Mouse (Mus musculus): ENCODE results near the gene Nkapd1. TPM values are rescaled to one million over a fixed set of nuclear protein-coding genes. Genes with fewer than 3 reads are reported as not detected.

Gene Nkapd1
- polyA plus RNA-seq (2015; fragmentation: Nextera tagmentation; extraction: Ambion mirVana), result 25.2 and 26.5 TPM in 2 replicates

DNA sequence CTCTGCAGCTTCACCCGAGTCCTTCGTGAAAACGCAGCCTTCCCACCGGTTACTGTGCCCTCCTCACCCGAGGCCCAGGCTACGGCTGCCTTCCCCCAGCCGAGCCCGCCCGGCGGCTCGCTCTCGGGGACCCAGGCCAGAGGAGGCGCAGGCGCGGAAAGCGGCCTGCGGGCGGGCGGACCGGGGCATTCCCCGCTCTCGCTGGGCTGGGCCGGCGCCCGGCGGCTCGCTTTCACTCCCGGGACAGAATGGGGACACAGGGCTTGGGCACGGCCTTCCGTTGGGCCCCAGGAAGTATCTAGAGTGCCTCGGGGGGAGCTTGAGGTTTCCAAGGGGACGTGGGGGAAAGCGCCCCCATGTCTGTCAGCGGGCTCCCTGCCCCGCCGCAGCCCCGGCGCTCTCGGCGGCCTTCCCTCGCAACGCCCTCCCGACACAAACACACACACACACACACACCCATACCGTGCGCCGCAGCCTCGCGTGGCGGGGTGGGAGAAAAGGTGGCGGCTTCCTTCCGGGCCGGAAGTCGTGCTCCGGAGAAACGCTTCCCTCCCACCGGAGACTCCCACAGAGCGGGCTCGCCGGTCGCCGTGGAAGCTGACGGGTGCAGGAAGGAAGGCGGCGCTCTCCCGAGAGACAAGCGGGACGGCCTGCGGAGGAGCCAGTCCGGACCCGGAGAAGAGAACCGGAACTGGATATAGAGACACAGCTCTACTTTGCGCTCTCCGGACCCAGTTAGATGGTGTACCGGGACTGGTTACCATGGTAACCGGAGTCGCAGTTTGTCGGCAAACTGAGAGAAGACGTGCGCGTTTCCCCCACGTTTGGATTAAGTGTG lies at the start of gene Nkapd1, which contains the start of gene Pih1d2:
Gene Nkapd1, minus strand, starts transcription at position 699 of the 838 bp plus-strand sequence.
Gene Pih1d2, plus strand, starts transcription at position 556 of the 838 bp plus-strand sequence.
- H3K27ac ChIP-seq (ENCODE audit: low read length), result peak within 1 kb of the TSS; percentile 97
- TF ChIP-seq EP300 (IDR thresholded peaks at IDR 0.05) (no peak), CTCF (IDR thresholded peaks at IDR 0.05) (peak; percentile 26)

DNA sequence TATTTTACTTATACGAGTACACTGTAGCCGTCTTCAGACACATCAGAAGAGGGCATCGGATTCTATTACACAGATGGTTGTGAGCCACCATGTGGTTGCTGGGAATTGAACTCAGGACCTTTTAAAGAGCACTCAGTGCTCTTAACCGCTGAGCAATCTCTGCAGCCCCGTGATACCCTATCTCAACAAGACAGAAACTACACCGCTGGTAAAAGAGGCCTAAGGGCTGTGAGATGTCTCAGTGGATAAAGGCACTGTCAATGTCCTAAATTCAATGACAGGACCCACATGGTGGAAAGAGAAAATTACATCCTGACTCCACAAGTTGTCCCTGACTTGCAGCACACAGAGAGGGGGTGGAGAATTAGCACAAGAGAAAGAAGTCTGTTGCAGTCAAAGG lies 49.2 kb upstream of the Nkapd1 start:
- no peak overlapping the region for H3K4me3 ChIP-seq (ENCODE audit: low read depth, low read length)
- no peak for TF ChIP-seq EP300 (IDR thresholded peaks at IDR 0.05)
- no peak for TF ChIP-seq CTCF (IDR thresholded peaks at IDR 0.05)
- DNase-seq (ENCODE audit: low spot score) (no peak), ATAC-seq (no peak)
- H3K36me3 ChIP-seq (ENCODE audit: insufficient read depth, low read length), result no peaks in the 10 kb centered on the region
- H3K9me3 ChIP-seq (ENCODE audit: low read length), result no peaks in the 10 kb centered on the region
- no peak overlapping the region for H3K27ac ChIP-seq (ENCODE audit: low read length)
- no peaks in the 10 kb centered on the region for H3K27me3 ChIP-seq (replicated peaks; ENCODE audit: insufficient read depth, low read length)
- no peak overlapping the region for H3K9ac ChIP-seq (replicated peaks; ENCODE audit: low read depth)
- H3K4me1 ChIP-seq (ENCODE audit: insufficient read depth, low read depth, low read length), result no peaks in the 10 kb centered on the region
- H3K4me2 ChIP-seq (replicated peaks; ENCODE audit: low read depth, low read length), result no peak overlapping the region
- 79% methylated on average over 6 of the region's 6 CpGs for WGBS

More for the DNA sequence above, at the start of gene Nkapd1, which contains the start of gene Pih1d2:
- H3K36me3 ChIP-seq (ENCODE audit: insufficient read depth, low read length), result peaks cover 8% of the 10 kb centered on the region
- DNase-seq (ENCODE audit: low spot score) (peak; percentile 95), ATAC-seq (peak; percentile 95)
- no peaks in the 10 kb centered on the region for H3K4me1 ChIP-seq (ENCODE audit: insufficient read depth, low read depth, low read length)
- WGBS, result under 1% methylated on average over 80 of the region's 81 CpGs
- H3K9me3 ChIP-seq (ENCODE audit: low read length), result no peaks in the 10 kb centered on the region
- peak within 1 kb of the TSS; percentile 79 for H3K4me2 ChIP-seq (replicated peaks; ENCODE audit: low read depth, low read length)
- peak within 1 kb of the TSS; percentile 90 for H3K9ac ChIP-seq (replicated peaks; ENCODE audit: low read depth)
- H3K4me3 ChIP-seq (ENCODE audit: low read depth, low read length), result peak within 1 kb of the TSS; percentile 87
- no peaks in the 10 kb centered on the region for H3K27me3 ChIP-seq (replicated peaks; ENCODE audit: insufficient read depth, low read length)

DNA sequence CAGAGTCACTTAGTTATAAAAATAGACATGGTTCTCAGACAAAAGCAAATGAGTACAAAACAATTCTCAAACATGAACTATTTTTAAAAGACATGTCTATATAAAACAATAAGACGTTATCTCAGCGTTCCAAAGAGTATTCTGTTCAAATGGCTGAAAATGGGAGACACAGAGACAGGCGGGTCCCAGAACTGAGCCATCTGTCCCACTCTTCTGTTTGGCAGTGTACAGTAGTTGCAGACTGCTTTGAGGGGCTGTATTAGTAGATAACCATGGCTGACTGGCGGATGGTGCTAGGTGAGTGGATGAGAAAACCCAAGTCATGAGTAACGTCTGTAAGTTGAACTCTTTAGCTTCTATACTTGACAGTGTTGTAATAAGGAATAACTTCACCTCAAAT lies 47.6 kb upstream of the Nkapd1 start:
- Histone ChIP-seq H3K36me3 (ENCODE audit: insufficient read depth, low read length) (no peaks in the 10 kb centered on the region), H3K27ac (ENCODE audit: low read length) (no peak overlapping the region), H3K4me3 (ENCODE audit: low read depth, low read length) (no peak overlapping the region), H3K27me3 (replicated peaks; ENCODE audit: insufficient read depth, low read length) (no peaks in the 10 kb centered on the region), H3K9me3 (ENCODE audit: low read length) (no peaks in the 10 kb centered on the region), H3K9ac (replicated peaks; ENCODE audit: low read depth) (no peak overlapping the region), H3K4me1 (ENCODE audit: insufficient read depth, low read depth, low read length) (no peaks in the 10 kb centered on the region), H3K4me2 (replicated peaks; ENCODE audit: low read depth, low read length) (no peak overlapping the region)
- DNase-seq (ENCODE audit: low spot score) (no peak), ATAC-seq (no peak)
- WGBS, result 88% methylated on average over 5 of the region's 5 CpGs
- TF ChIP-seq EP300 (IDR thresholded peaks at IDR 0.05) (no peak), CTCF (IDR thresholded peaks at IDR 0.05) (no peak)

DNA sequence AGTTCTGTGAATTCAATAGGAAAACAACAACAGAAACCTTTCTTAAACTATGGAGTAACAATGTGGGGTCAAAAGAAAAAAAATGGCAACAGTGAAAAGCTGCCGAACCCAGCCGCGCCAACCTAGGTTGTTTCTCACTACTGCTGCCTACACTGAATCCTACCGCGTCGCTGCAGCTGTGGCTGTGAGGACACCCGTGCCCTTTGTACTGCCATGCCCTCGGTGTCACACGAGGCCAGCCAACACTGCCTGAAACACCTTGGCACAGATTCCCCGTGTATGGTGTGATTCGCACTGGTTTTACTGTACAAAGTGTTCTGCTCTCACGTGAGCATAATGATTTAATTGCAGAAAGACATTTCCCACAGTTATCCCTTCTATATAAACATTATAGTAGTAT lies 43.2 kb upstream of the Nkapd1 start:
- DNase-seq (ENCODE audit: low spot score) (peak; percentile 29), ATAC-seq (no peak)
- no peak for TF ChIP-seq EP300 (IDR thresholded peaks at IDR 0.05)
- TF ChIP-seq CTCF (IDR thresholded peaks at IDR 0.05), result no peak
- Histone ChIP-seq H3K4me2 (replicated peaks; ENCODE audit: low read depth, low read length) (peak overlapping the region; percentile 87), H3K36me3 (ENCODE audit: insufficient read depth, low read length) (no peaks in the 10 kb centered on the region), H3K9me3 (ENCODE audit: low read length) (no peaks in the 10 kb centered on the region), H3K9ac (replicated peaks; ENCODE audit: low read depth) (no peak overlapping the region), H3K4me3 (ENCODE audit: low read depth, low read length) (peak overlapping the region; percentile 91), H3K4me1 (ENCODE audit: insufficient read depth, low read depth, low read length) (no peaks in the 10 kb centered on the region), H3K27ac (ENCODE audit: low read length) (no peak overlapping the region), H3K27me3 (replicated peaks; ENCODE audit: insufficient read depth, low read length) (no peaks in the 10 kb centered on the region)
- 17% methylated on average over 12 of the region's 12 CpGs for WGBS

DNA sequence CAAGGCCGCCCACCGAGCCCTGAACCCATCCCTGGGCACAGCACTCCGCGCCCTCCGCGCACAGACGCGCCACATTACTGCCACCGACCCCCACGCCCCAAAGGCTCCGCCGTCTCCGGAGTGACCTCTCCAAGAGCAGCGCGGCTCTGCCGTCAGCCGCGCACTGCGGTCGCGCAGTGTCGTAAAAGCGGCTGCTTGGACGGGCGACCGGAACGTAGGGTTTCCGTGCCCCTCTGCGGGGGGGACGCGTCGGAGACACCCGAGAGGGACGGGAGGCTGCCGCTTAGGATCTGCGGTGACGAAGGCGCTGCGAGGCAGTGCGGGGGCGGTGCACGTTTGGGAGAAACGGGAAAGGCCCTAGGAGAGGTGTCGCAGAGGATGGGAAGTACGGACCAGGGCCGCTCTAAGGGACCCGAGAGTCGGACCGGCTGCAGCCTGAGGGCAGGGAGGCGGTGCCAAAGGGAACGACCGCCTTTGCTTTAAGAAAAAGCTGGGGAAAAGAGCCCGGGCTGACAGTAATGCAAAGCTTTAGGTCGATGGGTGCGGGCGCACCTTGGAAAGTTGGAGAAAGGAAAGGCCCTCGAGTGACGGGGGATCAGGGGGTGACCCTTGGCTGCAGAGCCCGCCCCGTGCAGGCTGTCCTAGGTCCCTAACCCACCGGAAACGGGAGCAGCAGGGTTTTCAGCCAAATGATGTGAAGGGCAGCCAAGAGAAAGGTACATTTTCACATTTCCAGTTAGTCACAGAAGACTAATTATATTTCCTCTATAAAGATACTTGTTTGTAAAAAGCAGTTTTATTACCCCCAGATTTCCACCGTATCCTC lies 42.3 kb upstream of the Nkapd1 start, which contains the start of gene Dlat:
Gene Dlat, minus strand, starts transcription at position 389 of the 826 bp plus-strand sequence.
- peak; percentile 93 for DNase-seq (ENCODE audit: low spot score)
- TF ChIP-seq EP300 (IDR thresholded peaks at IDR 0.05) (no peak), CTCF (IDR thresholded peaks at IDR 0.05) (peak; percentile 1; the same call in 1 of the 2 replicates)
- no peaks in the 10 kb centered on the region for H3K4me1 ChIP-seq (ENCODE audit: insufficient read depth, low read depth, low read length)
- H3K4me3 ChIP-seq (ENCODE audit: low read depth, low read length), result peak within 1 kb of the TSS; percentile 91
- peak within 1 kb of the TSS; percentile 82 for H3K27ac ChIP-seq (ENCODE audit: low read length)
- WGBS, result under 1% methylated on average over 59 of the region's 63 CpGs
- H3K9me3 ChIP-seq (ENCODE audit: low read length), result no peaks in the 10 kb centered on the region
- H3K27me3 ChIP-seq (replicated peaks; ENCODE audit: insufficient read depth, low read length), result no peaks in the 10 kb centered on the region
- H3K9ac ChIP-seq (replicated peaks; ENCODE audit: low read depth), result peak within 1 kb of the TSS; percentile 68
- H3K36me3 ChIP-seq (ENCODE audit: insufficient read depth, low read length), result no peaks in the 10 kb centered on the region
- ATAC-seq, result peak; percentile 95
- H3K4me2 ChIP-seq (replicated peaks; ENCODE audit: low read depth, low read length), result peak within 1 kb of the TSS; percentile 87

DNA sequence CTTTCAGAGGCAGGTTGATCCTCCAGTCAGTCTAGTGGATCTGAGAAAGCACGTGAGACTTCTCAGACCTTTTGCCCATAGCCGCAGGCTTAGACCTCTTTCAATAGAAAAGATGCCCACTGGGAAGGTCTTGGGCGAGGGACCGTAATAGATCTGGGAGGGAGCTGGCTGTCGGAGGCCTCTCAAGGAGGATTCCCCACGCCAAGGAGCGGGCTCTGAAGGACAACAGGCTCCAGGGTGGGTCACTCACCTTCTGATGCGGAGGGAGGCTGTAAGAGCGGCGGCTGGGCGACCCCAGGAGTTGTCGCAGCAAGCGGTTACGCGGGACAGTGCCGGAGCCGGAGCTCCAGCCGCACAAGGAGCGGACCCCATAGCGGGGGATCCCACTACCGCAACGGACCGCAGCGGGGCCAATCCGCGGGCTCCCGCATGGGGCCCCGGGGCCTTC lies 41.7 kb upstream of the Nkapd1 start:
- Histone ChIP-seq H3K9ac (replicated peaks; ENCODE audit: low read depth) (peak overlapping the region; percentile 68), H3K27ac (ENCODE audit: low read length) (peak overlapping the region; percentile 82), H3K36me3 (ENCODE audit: insufficient read depth, low read length) (no peaks in the 10 kb centered on the region), H3K4me3 (ENCODE audit: low read depth, low read length) (peak overlapping the region; percentile 91), H3K4me2 (replicated peaks; ENCODE audit: low read depth, low read length) (peak overlapping the region; percentile 87), H3K9me3 (ENCODE audit: low read length) (no peaks in the 10 kb centered on the region), H3K4me1 (ENCODE audit: insufficient read depth, low read depth, low read length) (no peaks in the 10 kb centered on the region), H3K27me3 (replicated peaks; ENCODE audit: insufficient read depth, low read length) (no peaks in the 10 kb centered on the region)
- DNase-seq (ENCODE audit: low spot score), result peak; percentile 27
- peak; percentile 35 for ATAC-seq
- 4% methylated on average over 24 of the region's 28 CpGs for WGBS
- no peak for TF ChIP-seq CTCF (IDR thresholded peaks at IDR 0.05)
- no peak for TF ChIP-seq EP300 (IDR thresholded peaks at IDR 0.05)

Data from lung, postnatal 0 days (tissue).